Mouse (Mus musculus): ENCODE measurements around the gene Chrne.

GRCm38 (mm10) chr11:70583775-70584174 lies 35.2 kb downstream of the Chrne start:
- TF ChIP-seq CTCF (IDR thresholded peaks at IDR 0.05; ENCODE audit: extremely low read depth, insufficient read length, insufficient replicate concordance, low read depth, low read length) = no peak
- TF ChIP-seq POLR2A (IDR thresholded peaks at IDR 0.05; ENCODE audit: low read depth, low read length) = no peak
